Mouse (Mus musculus) neural tube, embryonic 14.5 days (tissue): ENCODE results near the gene Mrpl51. TPM values are rescaled to one million over a fixed set of nuclear protein-coding genes. Genes with fewer than 3 reads are reported as not detected.

Source experiments
- ATAC-seq: fragments of 200-750 bp; cut with Nextera tagmentation; 2 replicates; pipeline ENCODE4 v1.8.0; 2017; ENCODE audit warnings: low read depth, mild to moderate bottlenecking, moderate TSS enrichment, moderate library complexity
- H3K27ac ChIP-seq: fragments of 300-500 bp; sonication (generic); 2 replicates; pipeline ENCODE4 v1.5.1; 2014; ENCODE audit warnings: low read depth, mild to moderate bottlenecking, control low read depth, low read length, moderate library complexity, mixed read lengths
- H3K27me3 ChIP-seq: fragments of 300-500 bp; sonication (generic); 2 replicates; pipeline ENCODE4 v1.6.1; 2014; ENCODE audit warnings: low read length; ENCODE audit not compliant: control insufficient read depth, insufficient read depth
- H3K36me3 ChIP-seq: fragments of 300-500 bp; sonication (generic); 2 replicates; pipeline ENCODE4 v1.6.1; 2014; ENCODE audit warnings: low read length, mixed read lengths; ENCODE audit not compliant: control insufficient read depth, insufficient read depth
- H3K4me1 ChIP-seq: fragments of 300-500 bp; sonication (generic); 2 replicates; pipeline ENCODE4 v1.6.1; 2014; ENCODE audit warnings: low read length; ENCODE audit not compliant: control insufficient read depth, insufficient read depth
- H3K4me2 ChIP-seq: fragments of 300-500 bp; sonication (generic); 2 replicates; pipeline ENCODE4 v1.6.1; 2014; ENCODE audit warnings: mild to moderate bottlenecking, low read depth, low read length, control low read depth
- H3K4me3 ChIP-seq: fragments of 300-500 bp; sonication (generic); 2 replicates; pipeline ENCODE4 v1.5.1; 2014; ENCODE audit warnings: low read depth, low read length, control low read depth, mixed read lengths
- H3K9ac ChIP-seq: fragments of 300-500 bp; sonication (generic); replicated peaks from 2 replicates; pipeline ENCODE4 v1.6.1; 2014; ENCODE audit warnings: low read depth, mild to moderate bottlenecking, control low read depth, low read length, mixed read lengths
- H3K9me3 ChIP-seq: fragments of 300-500 bp; sonication (generic); 2 replicates; pipeline ENCODE4 v1.6.1; 2016; ENCODE audit warnings: low read length; ENCODE audit not compliant: control insufficient read depth
- WGBS: fragments of 180-500 bp; shearing (Covaris S2); extraction: QIAGEN DNeasy Blood & Tissue Kit; methylation state at CpG from one replicate; pipeline ENCODE4 v1.1.7; 2014; 5-methylcytosine and 5-hydroxymethylcytosine counted together
- polyA plus RNA-seq: library from polyadenylated mRNA; unstranded; fragments of >200 nt; fragmentation: Nextera tagmentation; extraction: Ambion mirVana; gene quantifications from 2 replicates; pipeline ENCODE4 v1.2.1, GENCODE M21; 2014

Mrpl51 gene
- polyA plus RNA-seq, 1 experiment from 2014 or later: 138 TPM

DNA sequence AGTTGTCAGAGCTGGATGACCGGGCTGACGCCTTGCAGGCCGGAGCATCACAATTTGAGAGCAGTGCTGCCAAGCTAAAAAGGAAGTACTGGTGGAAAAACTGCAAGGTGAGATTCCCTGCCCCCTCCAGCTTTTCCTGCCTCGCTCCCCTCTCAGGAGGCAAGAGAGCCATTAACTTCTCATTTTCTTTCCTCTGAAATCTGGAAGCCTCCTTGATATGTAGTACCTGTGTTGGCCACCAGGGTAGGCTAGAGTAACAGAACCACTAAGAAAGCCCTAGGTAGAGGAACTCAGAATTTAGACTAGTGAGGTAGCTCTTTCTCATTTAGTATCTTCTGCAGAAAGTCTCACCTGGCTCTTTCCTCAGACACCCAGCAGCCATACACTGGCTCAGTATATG is 27.4 kb downstream of the Mrpl51 start:
- H3K4me2 ChIP-seq: no peak overlapping the region
- H3K4me1 ChIP-seq: peaks cover 9% of the 10 kb centered on the region
- H3K27me3 ChIP-seq: no peaks in the 10 kb centered on the region
- no peak overlapping the region for H3K27ac ChIP-seq
- ATAC-seq: no peak
- H3K36me3 ChIP-seq: no peaks in the 10 kb centered on the region
- H3K9ac ChIP-seq: no peak overlapping the region
- no peaks in the 10 kb centered on the region for H3K9me3 ChIP-seq
- H3K4me3 ChIP-seq: no peak overlapping the region
- 81% methylated on average over 4 of the region's 4 CpGs for WGBS

DNA sequence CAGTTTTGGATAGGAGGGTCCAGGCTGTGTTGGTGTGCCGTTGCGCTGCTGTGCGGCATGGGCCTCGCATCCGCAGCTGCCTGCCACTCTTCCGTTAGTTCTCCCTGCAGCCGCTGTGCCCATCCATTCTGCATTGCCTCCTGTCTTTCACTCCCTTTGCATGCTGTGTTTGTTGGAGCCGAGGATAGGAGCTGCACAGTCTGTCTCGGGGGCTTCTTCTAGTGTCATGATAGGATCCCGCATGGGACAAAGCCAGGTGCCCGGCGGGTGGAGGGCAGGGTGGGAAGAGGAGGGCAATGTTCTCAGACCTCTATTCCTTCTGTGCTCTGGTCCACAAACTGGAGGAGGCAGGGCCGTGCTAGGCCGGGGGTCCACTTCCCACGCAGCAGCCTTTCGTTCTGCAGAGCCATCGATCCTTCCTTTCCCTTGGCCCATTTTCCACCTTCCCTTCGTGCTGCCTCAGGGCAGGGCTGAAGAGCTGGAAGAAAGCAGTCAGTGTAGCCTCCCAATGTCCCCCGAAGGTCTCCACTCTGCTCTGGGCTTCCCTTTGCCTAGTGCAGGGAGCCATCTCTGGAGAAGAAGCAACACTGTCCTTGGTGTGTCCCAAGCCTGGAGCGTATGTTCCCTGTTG is 29.6 kb downstream of the Mrpl51 start:
- H3K9me3 ChIP-seq: no peaks in the 10 kb centered on the region
- H3K27ac ChIP-seq: no peak overlapping the region
- no peak overlapping the region for H3K4me2 ChIP-seq
- no peaks in the 10 kb centered on the region for H3K27me3 ChIP-seq
- 89% methylated on average over 20 of the region's 20 CpGs for WGBS
- no peak for ATAC-seq
- no peaks in the 10 kb centered on the region for H3K36me3 ChIP-seq
- H3K9ac ChIP-seq: no peak overlapping the region
- no peak overlapping the region for H3K4me3 ChIP-seq
- peaks cover 6% of the 10 kb centered on the region for H3K4me1 ChIP-seq

DNA sequence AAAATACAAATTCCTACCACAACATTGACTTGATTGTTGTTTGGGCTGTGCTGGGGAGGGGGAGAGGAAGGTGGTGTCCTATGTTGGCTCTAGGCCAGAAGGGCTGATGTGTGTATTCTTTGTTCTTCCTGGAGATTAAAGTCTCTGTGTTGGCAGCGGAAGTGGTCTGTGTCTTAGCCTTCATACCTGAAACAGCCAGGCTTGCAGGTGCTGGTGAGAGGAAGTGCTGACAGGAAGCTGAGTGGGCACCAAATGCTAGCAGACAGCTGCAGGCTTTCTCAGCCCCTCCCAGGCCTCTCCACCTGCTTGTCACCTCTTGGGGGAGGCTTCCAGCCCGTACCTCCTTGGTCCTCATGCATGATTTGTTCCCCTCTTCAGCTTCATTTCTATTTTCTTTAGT is 30.5 kb downstream of the Mrpl51 start:
- H3K4me2 ChIP-seq: no peak overlapping the region
- no peak overlapping the region for H3K27ac ChIP-seq
- no peaks in the 10 kb centered on the region for H3K9me3 ChIP-seq
- ATAC-seq: no peak
- no peaks in the 10 kb centered on the region; the same call in 1 of the 2 replicates for H3K4me1 ChIP-seq
- H3K27me3 ChIP-seq: no peaks in the 10 kb centered on the region
- no peaks in the 10 kb centered on the region for H3K36me3 ChIP-seq
- H3K4me3 ChIP-seq: no peak overlapping the region
- no peak overlapping the region for H3K9ac ChIP-seq
- 78% methylated on average over 2 of the region's 2 CpGs for WGBS

DNA sequence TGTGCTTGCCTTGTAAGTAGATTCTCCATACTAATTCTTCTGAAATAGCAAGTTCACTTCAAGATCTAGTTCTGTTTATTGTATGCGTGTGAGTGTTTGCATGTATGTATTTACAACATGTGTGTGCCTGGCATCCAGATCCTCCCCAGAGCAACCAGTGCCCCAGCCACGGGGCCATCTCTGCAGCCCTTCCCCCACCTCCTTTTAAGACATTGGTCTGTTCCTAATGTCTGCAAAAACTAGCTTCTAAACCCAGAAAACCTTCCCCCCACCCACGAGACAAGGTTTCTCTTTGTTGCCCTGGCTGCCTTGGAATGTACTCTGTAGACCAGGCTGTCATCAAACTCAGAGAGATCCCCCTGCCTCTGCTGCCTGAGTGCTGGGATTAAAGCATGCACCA is 31.0 kb downstream of the Mrpl51 start:
- no peak overlapping the region for H3K27ac ChIP-seq
- no peak for ATAC-seq
- H3K36me3 ChIP-seq: no peaks in the 10 kb centered on the region
- no peaks in the 10 kb centered on the region for H3K4me1 ChIP-seq
- no peak overlapping the region for H3K4me2 ChIP-seq
- H3K9me3 ChIP-seq: no peaks in the 10 kb centered on the region
- no peaks in the 10 kb centered on the region for H3K27me3 ChIP-seq
- no peak overlapping the region for H3K9ac ChIP-seq
- H3K4me3 ChIP-seq: no peak overlapping the region
- 92% methylated on average over 3 of the region's 3 CpGs for WGBS

DNA sequence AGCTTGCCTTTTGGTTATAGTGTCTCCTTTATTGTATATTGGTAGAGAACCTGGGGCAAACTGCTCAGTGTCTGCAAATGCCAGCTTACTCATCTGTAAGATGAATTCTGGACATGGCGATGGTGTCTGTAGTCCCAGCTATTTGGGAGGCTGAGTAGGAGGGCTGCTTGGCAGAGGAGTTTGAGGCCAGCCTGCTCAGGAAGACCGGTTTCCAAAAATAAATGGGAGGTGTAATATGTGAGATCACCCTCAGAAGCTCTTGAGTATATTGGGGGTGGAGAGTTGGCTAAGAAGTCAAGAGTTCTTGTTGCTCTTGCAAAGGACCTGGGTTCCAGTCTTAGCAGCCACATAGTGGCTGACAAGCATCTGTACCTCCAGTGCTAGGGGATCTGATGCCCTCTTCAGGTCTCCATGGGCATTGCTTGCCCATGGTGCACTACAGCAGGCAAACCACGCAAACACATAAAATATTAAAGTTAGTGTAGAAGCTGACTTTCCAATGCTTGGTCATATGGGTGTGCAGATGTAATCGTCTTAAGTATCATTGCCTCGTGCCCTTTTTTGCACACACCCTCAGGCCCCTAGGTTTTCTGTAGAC is 34.0 kb downstream of the Mrpl51 start:
- H3K27me3 ChIP-seq: no peaks in the 10 kb centered on the region
- no peak overlapping the region for H3K27ac ChIP-seq
- H3K4me3 ChIP-seq: no peak overlapping the region
- no peaks in the 10 kb centered on the region for H3K9me3 ChIP-seq
- H3K4me1 ChIP-seq: 0 out of 2 replicates have a peak, but pooled peaks cover 2% of the 10 kb centered on the region
- no peak overlapping the region for H3K9ac ChIP-seq
- no peaks in the 10 kb centered on the region for H3K36me3 ChIP-seq
- ATAC-seq: no peak
- 91% methylated on average over 5 of the region's 5 CpGs for WGBS
- no peak overlapping the region for H3K4me2 ChIP-seq

DNA sequence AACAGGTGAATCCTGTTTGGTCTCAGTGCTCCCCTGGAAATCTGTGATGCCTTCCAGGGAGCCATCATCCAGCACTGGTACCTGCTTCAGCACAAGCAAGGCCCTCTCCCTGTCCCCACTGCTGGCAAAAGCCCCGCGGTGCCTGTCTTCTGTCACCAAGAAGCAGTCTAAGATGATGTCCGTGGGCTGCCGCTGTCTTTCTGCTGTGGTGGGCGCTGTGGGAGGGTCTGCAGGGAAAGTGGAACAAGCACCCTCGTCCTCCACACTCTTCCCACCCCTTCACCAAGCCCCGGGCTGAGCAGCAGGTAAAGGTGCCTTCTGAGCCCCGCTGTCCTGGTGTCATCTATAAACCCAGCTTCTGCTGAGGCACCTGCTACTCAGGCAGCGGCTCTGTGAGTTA is 39.0 kb downstream of the Mrpl51 start:
- no peak overlapping the region for H3K4me3 ChIP-seq
- no peaks in the 10 kb centered on the region for H3K36me3 ChIP-seq
- H3K9me3 ChIP-seq: no peaks in the 10 kb centered on the region
- H3K9ac ChIP-seq: no peak overlapping the region; the same call in none of the 2 replicates
- H3K4me1 ChIP-seq: peaks cover 12% of the 10 kb centered on the region
- WGBS: 76% methylated on average over 9 of the region's 9 CpGs
- ATAC-seq: peak; percentile 9; the same call in 1 of the 2 replicates
- H3K27me3 ChIP-seq: no peaks in the 10 kb centered on the region
- peak overlapping the region; percentile 48; the same call in 1 of the 2 replicates for H3K27ac ChIP-seq
- H3K4me2 ChIP-seq: peak overlapping the region; percentile 85

DNA sequence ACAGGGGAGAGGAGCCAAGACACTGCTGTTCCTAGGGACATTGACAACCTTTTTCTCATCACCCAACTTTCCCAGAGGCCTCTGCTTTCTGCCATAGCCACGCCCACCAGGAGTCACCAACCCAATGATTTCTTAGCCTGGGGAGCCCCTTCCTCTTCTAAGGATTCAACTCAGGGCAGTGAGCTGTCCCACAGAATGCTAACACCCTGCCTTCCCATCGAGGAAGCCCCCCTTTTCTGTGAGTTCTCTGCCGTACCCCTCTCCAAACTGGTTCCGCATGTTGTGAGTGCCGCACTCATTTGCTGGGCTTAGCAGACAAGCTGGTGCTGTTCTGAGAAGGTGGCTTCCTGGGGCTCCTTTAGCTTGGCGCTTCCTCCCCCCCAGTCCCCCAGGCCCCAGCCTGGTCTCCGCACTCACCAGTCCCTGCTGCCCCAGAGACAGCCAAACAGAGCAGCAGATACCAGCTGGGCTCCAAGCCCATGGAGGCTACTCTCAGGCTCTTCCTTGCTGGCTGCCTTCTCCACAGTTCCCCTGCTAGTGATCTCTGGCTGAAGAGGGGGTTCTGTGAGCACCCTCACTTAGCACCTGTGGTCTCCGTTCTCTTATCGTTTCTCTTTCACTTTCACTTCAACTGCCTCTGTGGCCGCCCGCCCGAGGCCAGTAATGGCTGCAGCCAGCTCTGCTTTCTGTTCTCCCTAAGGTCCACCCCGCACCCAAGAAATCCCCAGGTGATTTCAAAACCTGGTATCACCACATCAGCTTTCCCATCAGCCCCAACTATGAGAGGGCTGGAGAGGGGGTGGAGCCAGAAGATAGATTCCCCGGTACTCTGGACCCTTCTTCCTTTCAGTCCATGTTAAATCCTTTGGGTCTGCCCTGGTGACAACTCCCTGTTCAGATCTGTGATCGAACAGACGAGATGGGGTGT is 39.8 kb downstream of the Mrpl51 start, which contains the start of gene Tapbpl:
Gene Tapbpl (minus strand): TSS at position 744 of the 928 bp plus-strand sequence.
- Histone ChIP-seq H3K27ac (peak within 1 kb of the TSS; percentile 52), H3K9ac (peak within 1 kb of the TSS; percentile 61), H3K9me3 (no peaks in the 10 kb centered on the region), H3K4me2 (peak within 1 kb of the TSS; percentile 85), H3K36me3 (no peaks in the 10 kb centered on the region), H3K4me1 (peaks cover 12% of the 10 kb centered on the region), H3K27me3 (no peaks in the 10 kb centered on the region), H3K4me3 (peak within 1 kb of the TSS; percentile 34)
- peak; percentile 83 for ATAC-seq
- WGBS: 11% methylated on average over 16 of the region's 16 CpGs

DNA sequence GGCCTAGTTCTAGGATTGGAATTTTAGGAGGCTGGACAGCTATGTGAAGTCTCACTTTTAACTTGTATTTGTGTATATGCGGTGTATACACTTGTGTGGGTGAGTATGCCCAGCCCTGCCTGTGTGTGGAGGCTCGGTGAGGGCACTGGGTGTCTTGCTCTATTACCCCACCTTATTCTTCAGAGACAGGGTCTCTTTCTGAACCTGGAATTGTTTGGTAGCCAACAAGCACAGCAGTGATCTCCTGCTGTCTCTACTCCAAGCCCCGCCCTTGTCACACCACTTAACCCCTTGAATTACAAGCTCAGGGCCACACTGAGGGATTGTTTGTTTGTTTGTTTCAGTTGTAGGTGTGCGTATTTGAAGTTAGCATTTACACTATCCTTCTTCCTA is 40.4 kb downstream of the Mrpl51 start:
- H3K36me3 ChIP-seq: no peaks in the 10 kb centered on the region
- peak overlapping the region; percentile 34 for H3K4me3 ChIP-seq
- peak overlapping the region; percentile 61; the same call in 1 of the 2 replicates for H3K9ac ChIP-seq
- peak overlapping the region; percentile 85 for H3K4me2 ChIP-seq
- 52% methylated on average over 4 of the region's 4 CpGs for WGBS
- H3K9me3 ChIP-seq: no peaks in the 10 kb centered on the region
- no peak; the same call in 1 of the 2 replicates for ATAC-seq
- no peaks in the 10 kb centered on the region for H3K27me3 ChIP-seq
- H3K27ac ChIP-seq: no peak overlapping the region
- peaks cover 12% of the 10 kb centered on the region for H3K4me1 ChIP-seq
